Mouse (Mus musculus): Measurements from ENCODE around the gene Txndc11.
A peak's percentile ranks its signal among the peaks of the same experiment; 100 is the strongest.

Gene Txndc11

GRCm38 (mm10) chr16:11104905-11105304, 29.5 kb downstream of the Txndc11 start:
- no peak for DNase-seq (ENCODE audit: low spot score)

DNA sequence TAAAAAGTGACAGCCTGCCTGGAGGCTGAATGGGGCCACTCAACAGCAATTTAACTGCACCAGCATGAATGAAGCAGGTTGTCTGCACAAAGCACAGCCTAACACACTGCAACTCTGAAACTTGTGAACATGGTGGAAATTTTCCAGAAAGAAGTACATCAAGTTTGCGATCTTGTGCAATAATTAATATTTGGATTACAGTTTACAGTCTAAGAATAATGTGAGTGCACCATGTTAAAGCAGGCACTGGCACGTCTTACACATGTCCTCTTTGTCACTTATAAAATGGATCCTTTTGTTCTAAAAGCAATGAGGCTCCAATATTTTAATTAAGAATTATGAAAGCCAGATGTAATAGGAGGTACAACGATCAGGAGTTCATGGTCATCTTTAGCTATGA, 37.1 kb downstream of the Txndc11 start:
- no peak for DNase-seq (ENCODE audit: low spot score)

DNA sequence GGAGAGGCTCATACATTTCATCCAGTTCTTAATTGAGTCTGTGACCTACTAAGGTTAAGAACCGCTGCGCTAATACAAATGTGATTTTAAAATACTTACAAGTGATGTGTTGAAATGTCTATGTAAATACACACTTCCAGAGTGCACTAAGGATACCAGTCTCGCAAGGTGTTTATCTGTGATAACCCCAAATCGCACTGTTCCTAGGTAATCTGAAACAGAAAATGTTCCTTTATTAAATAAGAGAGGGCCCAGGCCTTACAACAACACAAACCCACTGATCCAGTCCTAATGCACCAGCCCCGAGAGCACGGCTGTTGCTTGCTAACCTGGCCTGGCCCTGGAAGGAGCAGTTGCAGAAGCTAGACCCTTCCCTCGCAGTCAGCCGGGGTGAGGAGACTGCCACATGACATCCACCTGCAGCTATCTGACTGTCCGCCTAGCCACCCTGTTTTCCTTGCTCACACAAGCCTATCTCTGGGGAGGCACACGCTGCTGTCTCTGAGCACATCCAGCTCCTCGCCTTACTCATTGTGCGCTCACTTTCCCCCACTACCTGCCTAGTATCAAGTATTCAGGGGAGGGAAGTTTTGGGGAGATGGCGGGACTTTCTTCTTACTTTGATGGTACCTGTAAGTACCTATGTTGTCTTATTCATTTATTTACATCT, 40.6 kb downstream of the Txndc11 start:
- no peak for DNase-seq (ENCODE audit: low spot score)

- no peak for DNase-seq (ENCODE audit: low spot score)
Measured at GRCm38 (mm10) chr16:11092523-11092922, 41.9 kb downstream of the Txndc11 start.

GRCm38 (mm10) chr16:11092061-11092460, 42.4 kb downstream of the Txndc11 start:
- DNase-seq (ENCODE audit: low spot score) = no peak

DNA sequence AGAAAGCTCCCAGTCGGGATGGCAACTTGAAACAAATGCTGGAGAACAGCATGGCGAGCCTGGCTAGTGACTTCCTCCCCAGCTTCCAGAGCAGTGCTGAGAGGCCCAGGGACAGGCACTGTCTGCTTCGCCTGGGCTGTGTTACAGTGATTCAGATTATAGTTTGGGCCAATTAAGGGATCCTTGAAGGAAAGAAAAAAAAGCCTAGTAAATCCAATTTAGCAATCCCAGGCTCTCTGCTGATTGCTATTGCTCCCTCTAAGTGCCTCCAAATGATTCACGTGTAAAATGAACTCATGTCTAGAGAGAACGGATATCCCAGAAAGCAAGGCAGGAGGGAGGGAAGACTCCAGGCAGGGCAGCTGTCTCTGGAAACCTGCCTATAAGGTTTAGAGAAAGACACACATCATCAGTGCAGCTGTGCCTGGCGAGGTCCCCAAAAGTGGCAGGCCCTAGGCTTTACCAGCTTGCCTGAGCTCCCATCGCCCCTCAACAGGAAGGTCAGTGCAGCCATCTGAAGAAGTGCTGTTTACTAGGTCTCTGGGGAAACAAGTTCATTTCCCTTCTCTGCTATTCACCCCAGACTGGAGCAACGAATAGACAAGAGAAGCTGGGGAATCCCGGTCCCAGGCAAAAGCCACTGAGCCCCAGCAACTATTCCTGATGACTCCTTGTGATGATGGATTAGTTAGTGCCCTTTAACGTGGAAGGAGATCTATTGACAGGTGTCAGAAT, 43.4 kb downstream of the Txndc11 start:
- DNase-seq (ENCODE audit: low spot score) = no peak

GRCm38 (mm10) chr16:11086856-11087588, 47.4 kb downstream of the Txndc11 start:
- DNase-seq (ENCODE audit: low spot score) = no peak

DNA sequence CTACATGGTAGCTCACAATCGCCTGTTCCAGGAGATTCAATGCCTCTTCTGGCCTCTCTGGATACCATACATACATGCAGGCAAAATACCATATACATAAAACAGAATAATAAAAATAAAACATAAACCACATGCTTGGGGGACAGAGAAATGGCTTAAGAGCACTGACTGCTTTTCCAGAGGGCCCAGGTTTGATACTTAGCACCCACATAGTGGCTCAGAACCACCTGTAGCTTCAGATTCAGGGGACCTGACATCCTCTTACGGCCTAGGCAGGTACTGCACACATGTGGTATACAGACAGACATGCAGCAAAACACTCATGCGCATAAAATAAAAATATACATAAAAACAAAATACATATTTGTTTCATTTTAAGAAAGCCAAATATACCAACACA, 48.2 kb downstream of the Txndc11 start:
- no peak for DNase-seq (ENCODE audit: low spot score)

DNA sequence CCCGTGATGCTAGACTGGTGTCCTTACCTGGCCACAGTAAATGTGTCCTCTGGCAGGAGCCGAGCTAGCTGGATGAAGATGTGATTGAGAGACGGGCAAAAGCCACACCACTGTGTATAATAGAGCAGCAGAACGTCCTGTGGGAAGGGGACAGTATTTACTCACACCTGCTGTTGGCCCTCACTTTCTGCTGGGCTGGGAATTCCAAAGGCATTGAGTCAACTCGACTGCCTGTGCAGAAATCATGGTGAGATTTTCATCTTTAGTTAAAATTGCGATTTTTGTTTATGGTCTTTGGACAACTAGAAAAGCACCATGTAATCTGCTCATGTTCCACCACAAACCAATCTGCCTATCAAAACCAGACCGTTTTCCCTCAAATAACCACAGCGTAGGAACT, 50.3 kb downstream of the Txndc11 start:
- no peak for DNase-seq (ENCODE audit: low spot score)

DNA sequence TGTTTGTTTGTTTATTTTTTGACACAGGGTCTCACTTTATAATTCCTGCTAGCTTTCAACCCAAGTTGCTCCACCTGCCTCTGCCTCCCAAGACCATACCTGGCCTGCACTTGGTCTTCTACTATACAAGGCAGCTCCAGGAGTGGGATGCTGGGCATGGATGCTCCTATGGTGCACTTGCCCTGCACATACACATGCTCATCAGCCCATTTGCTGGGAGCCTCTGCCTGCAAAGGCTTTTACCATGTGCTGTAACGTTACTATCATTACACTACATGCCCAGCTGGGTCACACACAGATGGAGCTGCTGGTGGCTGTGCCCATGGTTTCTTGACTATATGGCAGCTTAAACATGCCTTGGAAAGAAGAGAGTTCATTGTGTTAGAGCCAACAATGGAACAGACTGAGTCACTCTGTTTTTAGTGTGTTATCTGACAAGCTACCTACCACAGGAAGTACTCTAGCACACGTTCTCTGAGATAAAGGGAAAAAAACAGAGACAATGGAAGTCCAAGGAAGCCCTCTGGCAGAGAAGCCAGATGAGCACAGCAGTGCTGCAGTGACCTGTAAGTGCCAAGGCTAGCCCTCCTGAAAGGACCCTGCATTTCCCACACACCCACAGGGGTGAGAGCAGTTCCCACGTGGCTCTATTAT, 56.1 kb downstream of the Txndc11 start:
- no peak for DNase-seq (ENCODE audit: low spot score)

- no peak for DNase-seq (ENCODE audit: low spot score)
Measured at GRCm38 (mm10) chr16:11077601-11078201, 56.7 kb downstream of the Txndc11 start.

- no peak for DNase-seq (ENCODE audit: low spot score)
Measured at GRCm38 (mm10) chr16:11073060-11073459, 61.4 kb downstream of the Txndc11 start.

GRCm38 (mm10) chr16:11072454-11072853, 62.0 kb downstream of the Txndc11 start:
- no peak for DNase-seq (ENCODE audit: low spot score)

DNA sequence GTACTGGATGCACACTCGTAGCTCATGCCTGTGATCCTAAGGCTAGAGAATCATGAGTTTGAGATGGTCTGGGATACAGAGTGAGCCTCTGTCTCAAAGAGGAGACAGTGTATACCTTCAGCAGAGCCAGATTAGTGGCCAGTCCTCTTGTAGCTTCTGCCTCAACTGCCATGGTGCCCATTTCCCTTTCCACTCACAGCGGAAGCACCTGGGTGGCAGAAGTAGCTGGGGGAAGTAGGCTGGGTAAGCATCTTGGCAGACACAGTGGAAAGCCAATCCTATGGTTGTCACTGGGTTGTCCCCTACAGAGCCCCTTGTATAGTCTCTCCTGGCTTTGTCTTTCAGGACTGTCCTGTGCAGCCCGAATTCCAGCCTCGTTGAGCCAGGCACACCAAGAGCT, 62.6 kb downstream of the Txndc11 start:
- no peak for DNase-seq (ENCODE audit: low spot score)

GRCm38 (mm10) chr16:11071176-11071575, 63.3 kb downstream of the Txndc11 start:
- DNase-seq (ENCODE audit: low spot score) = no peak

DNA sequence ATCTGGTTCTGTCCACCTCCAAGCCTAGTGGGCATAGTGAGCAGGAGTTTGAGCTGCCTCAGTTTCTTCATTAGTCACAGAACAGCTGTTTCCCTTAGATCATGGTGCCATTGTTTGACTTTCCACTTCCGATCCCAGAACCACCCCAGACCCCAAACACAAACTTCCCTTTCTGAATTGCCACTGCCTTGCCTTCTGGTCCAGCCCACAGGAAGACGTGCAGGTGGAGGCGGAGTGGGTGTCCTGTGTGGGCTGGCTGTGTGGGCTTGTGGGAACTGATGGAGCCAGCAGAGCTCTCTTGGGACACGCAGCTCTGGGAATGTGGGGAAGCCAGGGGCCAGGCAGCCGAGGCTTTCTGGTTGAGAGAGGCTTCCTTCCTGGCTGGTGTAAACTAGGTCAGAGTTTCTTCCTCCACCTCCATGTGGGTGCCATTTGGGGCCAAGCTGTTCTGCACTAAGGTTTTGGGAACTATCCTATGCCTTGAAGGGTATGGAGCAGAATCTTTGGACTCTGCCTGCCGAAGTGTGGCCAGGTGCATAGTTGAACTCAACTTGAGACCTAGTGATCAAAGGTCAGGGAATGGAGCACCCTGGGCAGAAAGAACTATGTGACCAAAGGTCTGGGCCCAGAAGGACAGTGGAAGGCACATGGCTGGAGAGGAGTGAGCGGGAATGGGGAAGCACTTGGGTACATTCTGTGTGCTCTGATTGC, 64.6 kb downstream of the Txndc11 start:
- DNase-seq (ENCODE audit: low spot score) = no peak

DNA sequence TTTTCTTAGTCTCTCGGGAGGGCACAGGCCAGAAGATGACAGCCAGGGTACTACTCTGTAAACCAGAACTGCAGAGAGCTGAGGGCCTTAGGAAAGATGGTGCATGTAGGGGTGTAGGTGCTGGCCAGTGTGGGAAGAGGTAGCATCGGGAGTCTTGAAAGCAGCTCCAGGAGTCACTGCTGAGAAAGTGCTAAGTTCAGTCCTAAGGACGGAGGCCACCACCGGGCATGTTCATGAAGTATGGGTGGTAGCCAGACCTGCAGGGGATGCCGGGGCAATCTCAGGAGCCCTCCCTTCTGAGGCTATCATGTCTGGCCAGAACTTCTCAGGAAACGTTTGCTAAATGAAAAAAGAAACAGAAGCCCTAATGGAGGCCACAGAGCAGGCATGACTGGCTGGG, 65.2 kb downstream of the Txndc11 start:
- no peak for DNase-seq (ENCODE audit: low spot score)

- no peak for DNase-seq (ENCODE audit: low spot score)
Measured at GRCm38 (mm10) chr16:11068666-11069065, 65.8 kb downstream of the Txndc11 start.

GRCm38 (mm10) chr16:11066833-11067191, 67.6 kb downstream of the Txndc11 start:
- peak; percentile 52 for DNase-seq (ENCODE audit: low spot score)

DNA sequence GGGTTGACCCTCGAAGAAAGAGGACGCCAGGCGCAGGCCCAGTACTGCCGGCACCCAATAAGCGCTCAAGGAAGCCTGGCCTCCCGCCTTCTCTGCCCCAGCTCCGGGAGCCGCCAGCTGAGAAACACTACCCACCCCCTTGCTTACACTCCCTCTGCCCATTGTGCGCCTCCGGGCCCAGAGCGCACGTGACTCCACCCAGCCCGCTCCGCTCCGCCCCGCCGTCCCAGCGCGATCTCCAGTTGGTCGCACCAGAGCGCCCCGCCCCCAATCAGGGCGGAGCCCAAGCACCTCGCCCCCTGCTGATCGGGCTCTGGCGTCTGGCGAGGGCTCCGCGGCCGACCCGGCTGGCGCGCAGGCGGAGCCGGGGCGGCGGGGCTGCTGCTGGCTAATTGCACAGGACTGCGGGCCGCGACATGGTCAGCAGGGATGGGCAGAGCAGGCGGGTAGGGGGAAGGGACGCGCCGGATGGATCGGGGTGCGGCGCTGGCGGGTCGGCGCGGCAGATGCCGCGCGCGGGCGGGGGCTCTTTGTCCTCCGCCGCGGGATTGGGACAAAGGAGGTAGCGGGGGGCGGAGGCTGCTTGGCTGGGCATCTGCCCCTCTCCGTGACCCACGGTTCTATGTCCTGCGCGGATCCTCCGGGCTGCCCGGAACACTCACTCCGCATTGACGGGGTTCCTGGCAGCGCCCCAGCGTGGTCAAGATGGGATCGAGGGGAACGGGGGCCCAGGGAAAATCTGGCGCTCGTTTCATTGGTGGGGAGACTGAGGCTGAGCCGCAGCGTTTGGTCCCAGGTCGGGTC, 68.2 kb downstream of the Txndc11 start, which contains the start of gene Litaf:
Litaf (minus strand) TSS at position 129 of the 804 bp plus-strand sequence.
- DNase-seq (ENCODE audit: low spot score) = peak; percentile 98

GRCm38 (mm10) chr16:11065431-11065830, 69.0 kb downstream of the Txndc11 start:
- no peak for DNase-seq (ENCODE audit: low spot score)

Measured in ovary, postnatal 36 days (tissue).